7 mouse cellular contexts compared by ENCODE assay signal in the genomic region with DNA sequence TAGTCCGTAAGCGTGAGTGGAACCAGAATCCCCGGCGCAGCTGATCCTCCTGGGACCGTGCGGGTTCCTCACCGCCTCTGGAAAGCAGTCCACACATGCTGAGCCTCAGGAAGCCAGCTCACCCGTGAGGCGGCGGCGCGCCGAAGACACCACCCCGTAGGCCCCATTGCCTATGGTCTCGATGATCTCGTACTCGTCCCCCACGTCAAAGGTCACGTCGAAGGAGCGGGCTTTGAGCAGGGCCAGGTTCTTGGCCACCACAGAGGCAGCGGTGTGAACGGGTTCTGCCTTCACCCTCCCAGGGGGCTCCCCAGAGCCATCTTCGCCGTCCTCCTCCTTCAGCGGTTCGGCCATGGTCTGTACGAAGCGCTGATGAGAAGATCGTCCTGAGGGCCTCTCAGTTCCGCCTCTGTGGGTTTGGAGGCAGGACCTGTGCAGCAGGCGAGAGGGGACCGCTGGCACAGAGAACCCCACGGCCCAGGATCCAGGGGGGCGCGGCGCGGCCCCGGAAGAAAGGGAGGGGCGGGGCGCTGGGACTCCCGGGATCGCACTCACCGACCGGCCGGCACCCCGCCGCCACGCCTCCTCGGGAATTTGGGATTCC. TPM values are rescaled to one million over a fixed set of nuclear protein-coding genes. Genes with fewer than 3 reads are reported as not detected.
DNase-seq lines count a peak whose midpoint lies in the region; ATAC-seq and TF ChIP-seq lines count a peak whose summit lies in the region.

No protein-coding gene starts in this region.

- no peaks in the 10 kb centered on the region for H3K9me3 ChIP-seq in kidney, embryonic 15.5 days (replicated peaks)

- H3K27me3 ChIP-seq in spleen, adult 2 months (ENCODE audit: control insufficient read depth, insufficient read depth, low read length) = no peaks in the 10 kb centered on the region
- H3K27me3 ChIP-seq in kidney, embryonic 15.5 days = no peaks in the 10 kb centered on the region

- peak overlapping the region; percentile 71 for H3K4me2 ChIP-seq in kidney, embryonic 15.5 days

- DNase-seq in spleen, adult 2 months (ENCODE audit: low read depth in 1 of 2, low spot score in 2 of 2) = peak; percentile 23 to 31
- DNase-seq in spleen, adult 18-20 months = no peak
- DNase-seq in brain, adult 2 months (ENCODE audit: low read depth, low spot score) = peak; percentile 49
- peak; percentile 35 for DNase-seq in lung, postnatal 36 days
- peak; percentile 21 to 26 for DNase-seq in spleen, postnatal 14 days (ENCODE audit: low spot score in 2 of 2)

- ATAC-seq in erythroid progenitor cell, adult 5-6 weeks (replicated peaks; ENCODE audit: low FRiP score, poor library complexity, severe bottlenecking) = peak; percentile 78
- peak; percentile 65 for ATAC-seq in kidney, embryonic 15.5 days (replicated peaks; ENCODE audit: low FRiP score)

- H3K36me3 ChIP-seq in spleen, adult 2 months (ENCODE audit: control insufficient read depth, insufficient read depth, low read length) = peaks cover 13% of the 10 kb centered on the region
- peaks cover 43% of the 10 kb centered on the region for H3K36me3 ChIP-seq in kidney, embryonic 15.5 days

- H3K4me3 ChIP-seq in spleen, adult 2 months (ENCODE audit: extremely low read depth, insufficient read depth, insufficient read length) = peak overlapping the region; percentile 74
- peak overlapping the region; percentile 74 for H3K4me3 ChIP-seq in kidney, embryonic 15.5 days (replicated peaks)

- peaks cover 7% of the 10 kb centered on the region; the same call in 1 of the 2 replicates for H3K4me1 ChIP-seq in spleen, adult 2 months (ENCODE audit: control insufficient read depth, insufficient read depth, insufficient read length)
- H3K4me1 ChIP-seq in kidney, embryonic 15.5 days = peaks cover 30% of the 10 kb centered on the region

- peak overlapping the region; percentile 79 for H3K9ac ChIP-seq in kidney, embryonic 15.5 days

- 1% methylated on average over 50 of the region's 50 CpGs for WGBS in spleen, adult 2 months
- under 1% methylated on average over 46 of the region's 50 CpGs for WGBS in kidney, embryonic 15.5 days

- peak overlapping the region; percentile 64 for H3K27ac ChIP-seq in spleen, adult 2 months (ENCODE audit: insufficient read depth, low read length)
- peak overlapping the region; percentile 93 for H3K27ac ChIP-seq in kidney, embryonic 15.5 days

- no peak for TF ChIP-seq POLR2A in spleen, adult 2 months (IDR thresholded peaks at IDR 0.05; ENCODE audit: low read depth, low read length)

- no peak for TF ChIP-seq CTCF in spleen, adult 2 months (IDR thresholded peaks at IDR 0.05; ENCODE audit: extremely low read depth, insufficient read depth, insufficient read length, insufficient replicate concordance)

RNA-seq across cellular contexts. Expression of a gene that starts 0.6 kb away (rescaled TPM):
- polyA plus RNA-seq in spleen, adult 2 months (2012; rRNA removed) = 27.4 and 33.6 TPM in 2 replicates
- 2.1 and 2.5 TPM in 2 replicates for total RNA-seq in erythroid progenitor cell, adult 5-6 weeks (2015; ENCODE audit: low replicate concordance)
- 1.3 and 2.0 TPM in 2 replicates for total RNA-seq in erythroid progenitor cell, adult 5-6 weeks (2017; ENCODE audit: low replicate concordance)
- 54.1 and 63.6 TPM in 2 replicates for polyA plus RNA-seq in kidney, embryonic 15.5 days (2015; fragmentation: Nextera tagmentation; extraction: Ambion mirVana)

RNA-seq across cellular contexts. Expression of a gene that starts 8.4 kb away (rescaled TPM):
- polyA plus RNA-seq in spleen, adult 2 months (2012; rRNA removed) = 22.2 and 31.2 TPM in 2 replicates
- total RNA-seq in erythroid progenitor cell, adult 5-6 weeks (2015; ENCODE audit: low replicate concordance) = not detected in 2 replicates
- total RNA-seq in erythroid progenitor cell, adult 5-6 weeks (2017; ENCODE audit: low replicate concordance) = not detected in 2 replicates
- 141 and 161 TPM in 2 replicates for polyA plus RNA-seq in kidney, embryonic 15.5 days (2015; fragmentation: Nextera tagmentation; extraction: Ambion mirVana)

RNA-seq across cellular contexts. Expression of a gene that starts 11.3 kb away (rescaled TPM):
- 3.4 and 4.4 TPM in 2 replicates for polyA plus RNA-seq in spleen, adult 2 months (2012; rRNA removed)
- total RNA-seq in erythroid progenitor cell, adult 5-6 weeks (2015; ENCODE audit: low replicate concordance) = not detected in 2 replicates
- not detected in 2 replicates for total RNA-seq in erythroid progenitor cell, adult 5-6 weeks (2017; ENCODE audit: low replicate concordance)
- polyA plus RNA-seq in kidney, embryonic 15.5 days (2015; fragmentation: Nextera tagmentation; extraction: Ambion mirVana) = 42.6 and 45.2 TPM in 2 replicates

RNA-seq across cellular contexts. Expression of a gene that starts 39.7 kb away (rescaled TPM):
- not detected in 2 replicates for polyA plus RNA-seq in spleen, adult 2 months (2012; rRNA removed)
- not detected in 2 replicates for total RNA-seq in erythroid progenitor cell, adult 5-6 weeks (2015; ENCODE audit: low replicate concordance)
- not detected in 2 replicates for total RNA-seq in erythroid progenitor cell, adult 5-6 weeks (2017; ENCODE audit: low replicate concordance)
- 0.30 and 1.1 TPM in 2 replicates for polyA plus RNA-seq in kidney, embryonic 15.5 days (2015; fragmentation: Nextera tagmentation; extraction: Ambion mirVana)

Comparison
In these comparisons a context has a peak if more than half of its experiments do, and no peak if none do; other contexts are left out.
1. DNase-seq: peak in spleen, adult 2 months (2 of 2), brain, adult 2 months (single experiment), lung, postnatal 36 days (single experiment) and spleen, postnatal 14 days (2 of 2); none in spleen, adult 18-20 months (0 of 2).